Mouse (Mus musculus): ENCODE measurements around the gene Sycp1. TPM values are rescaled to one million over a fixed set of nuclear protein-coding genes. Genes with fewer than 3 reads are reported as not detected.

Gene Sycp1
- polyA plus RNA-seq (2014; fragmentation: Nextera tagmentation; extraction: Ambion mirVana): not detected in 2 replicates

DNA sequence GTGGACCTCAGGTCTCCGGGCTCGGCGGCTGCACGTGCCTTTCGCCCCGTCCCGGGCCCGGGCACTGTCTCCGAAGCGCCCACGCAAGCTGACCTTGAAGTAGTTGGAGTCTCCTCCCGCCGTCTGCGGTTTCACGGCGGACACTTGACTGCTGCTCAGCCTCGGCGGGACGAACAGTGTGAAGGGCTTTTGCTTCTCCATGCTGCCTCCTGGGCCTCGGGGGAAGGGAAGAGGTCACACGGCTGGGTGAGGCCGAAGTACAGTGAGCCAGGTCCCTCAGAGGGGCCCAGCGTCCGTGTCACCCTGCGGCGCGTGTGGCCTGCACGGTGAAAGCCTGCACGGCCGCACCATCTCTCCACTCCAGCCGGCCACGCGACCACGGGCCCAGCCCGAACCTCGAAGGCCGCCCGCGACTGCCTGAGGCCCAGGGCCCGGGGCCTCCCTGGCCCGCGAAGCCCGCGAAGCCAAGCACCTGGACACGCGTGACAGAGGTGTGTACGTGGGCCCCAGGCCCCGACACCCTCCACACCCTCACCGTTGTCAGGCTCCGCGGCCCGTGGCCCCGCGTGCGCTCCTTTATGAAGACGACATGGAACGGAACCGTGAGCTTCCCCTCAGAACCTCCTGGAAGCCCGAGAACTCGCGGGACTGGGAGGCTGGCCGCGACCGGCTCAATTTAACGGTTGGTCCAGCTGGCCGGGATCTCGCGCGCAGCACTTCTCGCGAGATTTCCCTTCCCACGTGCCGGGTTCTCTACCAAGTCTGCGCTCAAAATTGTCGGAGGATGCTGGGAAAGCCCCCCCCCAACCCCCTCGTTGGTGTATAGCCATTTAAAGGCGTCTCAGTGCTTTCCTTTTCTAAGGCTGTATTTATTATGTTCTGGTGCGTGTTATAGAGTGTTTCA, at the start of gene Sycp1:
Sycp1 (minus strand) TSS at position 650 of the 904 bp plus-strand sequence.
- H3K4me1 ChIP-seq (ENCODE audit: insufficient read depth): no peaks in the 10 kb centered on the region
- 90% methylated on average over 78 of the region's 78 CpGs for WGBS
- DNase-seq (no peak), ATAC-seq (ENCODE audit: insufficient read depth) (no peak)
- TF ChIP-seq CTCF (IDR thresholded peaks at IDR 0.05; ENCODE audit: low read depth): no peak
- H3K9me3 ChIP-seq (ENCODE audit: low read depth, low read length): no peaks in the 10 kb centered on the region
- no peaks in the 10 kb centered on the region for H3K36me3 ChIP-seq (ENCODE audit: insufficient read depth)
- H3K4me2 ChIP-seq: no peak within 1 kb of the TSS
- no peak within 1 kb of the TSS for H3K27ac ChIP-seq (ENCODE audit: low read depth)
- H3K9ac ChIP-seq: no peak within 1 kb of the TSS
- no peaks in the 10 kb centered on the region for H3K27me3 ChIP-seq (ENCODE audit: insufficient read depth, low read length)
- H3K4me3 ChIP-seq (ENCODE audit: low read depth, low read length): no peak within 1 kb of the TSS

DNA sequence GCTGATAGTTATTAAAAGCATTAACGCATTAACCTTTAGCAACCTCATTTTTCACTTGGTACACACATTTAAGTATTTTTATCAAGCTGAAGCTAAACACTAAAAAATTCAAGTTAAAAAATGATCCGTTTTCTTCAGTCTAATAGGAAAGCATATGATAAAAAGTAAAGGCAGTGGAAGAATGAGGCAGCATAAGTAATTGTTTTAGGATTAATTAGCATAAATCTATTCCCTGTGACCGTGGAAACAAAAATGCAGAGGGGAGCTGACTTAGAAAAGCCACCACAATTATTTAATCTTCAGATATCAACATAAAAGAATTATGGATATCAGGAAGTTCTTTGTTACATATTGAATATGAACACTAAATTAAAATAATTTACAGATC, 44.4 kb upstream of the Sycp1 start:
- TF ChIP-seq CTCF (IDR thresholded peaks at IDR 0.05; ENCODE audit: low read depth): no peak
- DNase-seq: no peak
- Histone ChIP-seq H3K4me1 (ENCODE audit: insufficient read depth) (no peaks in the 10 kb centered on the region), H3K9me3 (ENCODE audit: low read depth, low read length) (no peaks in the 10 kb centered on the region), H3K27ac (ENCODE audit: low read depth) (no peak overlapping the region), H3K4me2 (no peak overlapping the region), H3K4me3 (ENCODE audit: low read depth, low read length) (no peak overlapping the region), H3K9ac (no peak overlapping the region), H3K36me3 (ENCODE audit: insufficient read depth) (no peaks in the 10 kb centered on the region), H3K27me3 (ENCODE audit: insufficient read depth, low read length) (no peaks in the 10 kb centered on the region)
- ATAC-seq (ENCODE audit: insufficient read depth): no peak
- 45% methylated on average over 3 of the region's 3 CpGs for WGBS

GRCm38 (mm10) chr3:102979550-102980348, 43.8 kb upstream of the Sycp1 start:
- TF ChIP-seq CTCF (IDR thresholded peaks at IDR 0.05; ENCODE audit: low read depth): no peak
- H3K27me3 ChIP-seq (ENCODE audit: insufficient read depth, low read length): no peaks in the 10 kb centered on the region
- H3K4me3 ChIP-seq (ENCODE audit: low read depth, low read length): no peak overlapping the region
- no peaks in the 10 kb centered on the region for H3K36me3 ChIP-seq (ENCODE audit: insufficient read depth)
- H3K9me3 ChIP-seq (ENCODE audit: low read depth, low read length): no peaks in the 10 kb centered on the region
- H3K4me2 ChIP-seq: no peak overlapping the region
- WGBS: 34% methylated on average over 10 of the region's 10 CpGs
- ATAC-seq (ENCODE audit: insufficient read depth): no peak
- no peaks in the 10 kb centered on the region for H3K4me1 ChIP-seq (ENCODE audit: insufficient read depth)
- H3K9ac ChIP-seq: no peak overlapping the region
- DNase-seq: peak; percentile 52
- H3K27ac ChIP-seq (ENCODE audit: low read depth): no peak overlapping the region

GRCm38 (mm10) chr3:102976906-102977305, 41.0 kb upstream of the Sycp1 start:
- Histone ChIP-seq H3K4me2 (no peak overlapping the region), H3K36me3 (ENCODE audit: insufficient read depth) (no peaks in the 10 kb centered on the region), H3K27ac (ENCODE audit: low read depth) (no peak overlapping the region), H3K9ac (no peak overlapping the region), H3K27me3 (ENCODE audit: insufficient read depth, low read length) (no peaks in the 10 kb centered on the region), H3K4me1 (ENCODE audit: insufficient read depth) (no peaks in the 10 kb centered on the region), H3K4me3 (ENCODE audit: low read depth, low read length) (no peak overlapping the region), H3K9me3 (ENCODE audit: low read depth, low read length) (no peaks in the 10 kb centered on the region)
- DNase-seq: no peak
- no peak for TF ChIP-seq CTCF (IDR thresholded peaks at IDR 0.05; ENCODE audit: low read depth)
- WGBS: 74% methylated on average over 4 of the region's 4 CpGs
- no peak for ATAC-seq (ENCODE audit: insufficient read depth)

DNA sequence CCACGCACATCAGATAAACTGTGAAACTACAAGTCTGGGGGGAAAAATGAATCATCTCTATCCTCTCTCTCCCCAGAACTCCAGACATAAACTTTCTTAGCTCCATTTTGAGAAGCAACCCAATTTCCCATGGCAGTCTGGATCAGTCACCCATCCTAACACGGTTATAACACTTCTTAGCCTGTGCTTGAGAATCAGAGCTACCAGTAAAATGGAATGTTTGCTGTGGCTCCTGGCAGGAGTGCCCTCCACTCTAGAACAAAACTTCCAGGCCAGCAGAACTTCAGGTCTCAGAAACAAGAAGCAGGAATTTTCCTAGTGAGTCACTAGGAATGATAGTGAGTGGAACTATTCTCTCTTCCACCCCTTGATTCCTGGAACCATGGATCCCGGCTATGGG, 34.6 kb upstream of the Sycp1 start:
- ATAC-seq (ENCODE audit: insufficient read depth) (no peak), DNase-seq (no peak)
- Histone ChIP-seq H3K4me3 (ENCODE audit: low read depth, low read length) (no peak overlapping the region), H3K9me3 (ENCODE audit: low read depth, low read length) (no peaks in the 10 kb centered on the region), H3K9ac (no peak overlapping the region), H3K27ac (ENCODE audit: low read depth) (no peak overlapping the region; the same call in 1 of the 2 replicates), H3K4me2 (no peak overlapping the region), H3K36me3 (ENCODE audit: insufficient read depth) (no peaks in the 10 kb centered on the region), H3K4me1 (ENCODE audit: insufficient read depth) (no peaks in the 10 kb centered on the region), H3K27me3 (ENCODE audit: insufficient read depth, low read length) (no peaks in the 10 kb centered on the region)
- 67% methylated on average over 3 of the region's 3 CpGs for WGBS
- no peak for TF ChIP-seq CTCF (IDR thresholded peaks at IDR 0.05; ENCODE audit: low read depth)

DNA sequence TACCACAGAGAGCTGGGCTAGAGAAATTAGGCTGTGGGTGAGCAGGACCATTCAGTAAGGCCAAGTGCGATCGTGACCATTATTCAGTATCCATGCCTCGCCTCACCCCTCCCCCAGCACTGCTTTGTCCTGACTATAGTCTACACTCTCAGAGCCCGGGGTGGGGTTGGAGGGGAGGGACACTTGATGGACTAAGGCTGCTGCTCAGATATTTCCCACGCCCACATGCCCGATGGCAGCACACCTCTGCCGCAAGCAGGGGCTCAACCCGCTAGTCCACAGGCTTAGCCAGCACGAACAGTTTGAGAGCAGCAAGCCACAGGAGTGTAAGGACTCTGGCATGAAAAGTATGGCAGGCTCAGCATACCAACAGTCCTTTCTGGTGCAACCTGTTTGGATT, 34.2 kb upstream of the Sycp1 start:
- no peak for DNase-seq
- Histone ChIP-seq H3K4me3 (ENCODE audit: low read depth, low read length) (no peak overlapping the region), H3K4me2 (no peak overlapping the region), H3K9me3 (ENCODE audit: low read depth, low read length) (no peaks in the 10 kb centered on the region), H3K36me3 (ENCODE audit: insufficient read depth) (no peaks in the 10 kb centered on the region), H3K4me1 (ENCODE audit: insufficient read depth) (no peaks in the 10 kb centered on the region), H3K27me3 (ENCODE audit: insufficient read depth, low read length) (no peaks in the 10 kb centered on the region), H3K9ac (no peak overlapping the region), H3K27ac (ENCODE audit: low read depth) (no peak overlapping the region; the same call in 1 of the 2 replicates)
- WGBS: 66% methylated on average over 9 of the region's 9 CpGs
- TF ChIP-seq CTCF (IDR thresholded peaks at IDR 0.05; ENCODE audit: low read depth): no peak
- ATAC-seq (ENCODE audit: insufficient read depth): no peak

GRCm38 (mm10) chr3:102964033-102964432, 28.1 kb upstream of the Sycp1 start, which contains the start of gene Nr1h5:
Nr1h5 (minus strand) TSS chr3:102964133.
- Histone ChIP-seq H3K36me3 (ENCODE audit: insufficient read depth) (no peaks in the 10 kb centered on the region), H3K9me3 (ENCODE audit: low read depth, low read length) (no peaks in the 10 kb centered on the region), H3K27me3 (ENCODE audit: insufficient read depth, low read length) (no peaks in the 10 kb centered on the region), H3K4me2 (no peak within 1 kb of the TSS), H3K9ac (no peak within 1 kb of the TSS), H3K27ac (ENCODE audit: low read depth) (no peak within 1 kb of the TSS), H3K4me1 (ENCODE audit: insufficient read depth) (no peaks in the 10 kb centered on the region), H3K4me3 (ENCODE audit: low read depth, low read length) (no peak within 1 kb of the TSS)
- ATAC-seq (ENCODE audit: insufficient read depth): no peak
- DNase-seq: no peak
- no peak for TF ChIP-seq CTCF (IDR thresholded peaks at IDR 0.05; ENCODE audit: low read depth)
- 14% methylated on average over 3 of the region's 3 CpGs for WGBS
